Mouse (Mus musculus): ENCODE results near the gene Ube2o. TPM values are rescaled to one million over a fixed set of nuclear protein-coding genes. Genes with fewer than 3 reads are reported as not detected.
"Not testable (repeated sequence)": the region's sequence is repeated elsewhere in the genome, so short reads cannot be mapped to it uniquely, and the experiment has no call there.

Gene Ube2o
- polyA plus RNA-seq, 1 experiment from 2014 or later: 3.7 TPM

DNA sequence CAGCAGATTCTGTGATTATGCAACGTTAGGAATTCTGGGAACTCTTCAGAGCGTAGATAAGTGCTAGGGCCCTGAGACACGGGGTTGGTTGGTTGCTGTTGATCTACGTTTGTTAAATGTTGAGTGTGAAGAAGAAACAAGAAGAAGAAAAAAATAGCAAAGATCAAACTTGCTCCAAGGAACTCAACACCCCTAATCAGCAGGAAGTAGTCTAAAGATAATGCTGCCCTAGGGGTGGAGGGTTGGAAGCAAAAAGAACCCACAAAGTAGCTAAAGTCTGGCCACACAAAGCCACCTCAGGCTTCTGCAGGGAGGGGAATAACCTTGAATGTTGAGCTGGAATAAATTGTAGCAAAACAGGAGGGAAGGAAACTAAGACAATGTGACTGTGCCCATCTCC lies 83.9 kb downstream of the Ube2o start:
- Histone ChIP-seq H3K9me3 (ENCODE audit: control insufficient read depth, low read length) (0 out of 2 replicates have a peak, but pooled peaks cover 2% of the 10 kb centered on the region), H3K9ac (ENCODE audit: low read depth, low read length) (no peak overlapping the region)
- WGBS: 86% methylated on average over 4 of the region's 4 CpGs

DNA sequence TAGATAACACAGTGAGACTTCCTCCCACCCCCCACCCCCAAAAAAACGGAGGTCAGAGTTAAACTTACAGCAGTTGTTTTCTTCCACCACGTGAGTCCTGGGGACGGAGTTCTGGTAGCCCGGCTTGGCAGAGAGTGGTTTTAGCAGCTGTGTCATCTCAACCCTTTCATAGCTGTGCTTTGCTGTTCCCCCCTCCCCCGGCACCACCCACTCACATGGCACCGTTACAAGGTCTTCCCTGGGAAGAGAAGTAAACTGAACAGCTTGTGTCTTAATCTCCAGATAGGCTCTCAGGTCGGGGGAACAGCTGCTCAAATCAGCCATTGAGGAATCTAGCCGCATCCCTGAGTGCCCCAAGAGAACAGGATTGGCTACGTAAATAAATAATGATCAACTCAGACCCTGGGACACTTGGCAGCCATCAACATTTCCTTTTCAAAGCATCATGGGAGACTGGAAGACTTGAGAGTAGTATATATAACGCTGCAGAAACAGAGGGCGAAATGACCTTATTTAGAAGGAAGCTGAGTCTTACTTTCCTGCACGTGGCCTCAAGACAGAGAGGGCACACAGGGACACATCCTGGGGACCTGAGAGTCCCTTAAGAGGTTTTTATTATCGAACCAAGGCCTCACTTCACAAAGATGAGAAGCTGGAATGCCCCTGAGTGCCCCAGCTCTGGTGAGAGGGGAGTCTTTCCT lies 86.6 kb downstream of the Ube2o start:
- no peaks in the 10 kb centered on the region for H3K27me3 ChIP-seq (replicated peaks; ENCODE audit: control insufficient read depth, insufficient read depth, low read length)
- peaks cover 23% of the 10 kb centered on the region for H3K4me1 ChIP-seq (ENCODE audit: control insufficient read depth, insufficient read depth, low read length)
- no peak overlapping the region for H3K4me3 ChIP-seq (ENCODE audit: low read length)
- 37% methylated on average over 13 of the region's 13 CpGs for WGBS
- H3K36me3 ChIP-seq (ENCODE audit: control insufficient read depth, insufficient read depth, low read length): no peaks in the 10 kb centered on the region
- no peak overlapping the region for H3K4me2 ChIP-seq (ENCODE audit: low read depth, low read length)
- peak; percentile 34 for ATAC-seq
- H3K9me3 ChIP-seq (ENCODE audit: control insufficient read depth, low read length): 0 out of 2 replicates have a peak, but pooled peaks cover 2% of the 10 kb centered on the region
- H3K27ac ChIP-seq (ENCODE audit: low read length): peak overlapping the region; percentile 94
- H3K9ac ChIP-seq (ENCODE audit: low read depth, low read length): peak overlapping the region; percentile 35; the same call in 1 of the 2 replicates

More for the DNA sequence above, 83.9 kb downstream of the Ube2o start:
- no peak overlapping the region for H3K4me3 ChIP-seq (ENCODE audit: low read length)
- H3K27ac ChIP-seq (ENCODE audit: low read length): no peak overlapping the region
- no peak for ATAC-seq
- no peaks in the 10 kb centered on the region for H3K27me3 ChIP-seq (replicated peaks; ENCODE audit: control insufficient read depth, insufficient read depth, low read length)
- no peak overlapping the region for H3K4me2 ChIP-seq (ENCODE audit: low read depth, low read length)
- H3K36me3 ChIP-seq (ENCODE audit: control insufficient read depth, insufficient read depth, low read length): no peaks in the 10 kb centered on the region
- H3K4me1 ChIP-seq (ENCODE audit: control insufficient read depth, insufficient read depth, low read length): peaks cover 13% of the 10 kb centered on the region

DNA sequence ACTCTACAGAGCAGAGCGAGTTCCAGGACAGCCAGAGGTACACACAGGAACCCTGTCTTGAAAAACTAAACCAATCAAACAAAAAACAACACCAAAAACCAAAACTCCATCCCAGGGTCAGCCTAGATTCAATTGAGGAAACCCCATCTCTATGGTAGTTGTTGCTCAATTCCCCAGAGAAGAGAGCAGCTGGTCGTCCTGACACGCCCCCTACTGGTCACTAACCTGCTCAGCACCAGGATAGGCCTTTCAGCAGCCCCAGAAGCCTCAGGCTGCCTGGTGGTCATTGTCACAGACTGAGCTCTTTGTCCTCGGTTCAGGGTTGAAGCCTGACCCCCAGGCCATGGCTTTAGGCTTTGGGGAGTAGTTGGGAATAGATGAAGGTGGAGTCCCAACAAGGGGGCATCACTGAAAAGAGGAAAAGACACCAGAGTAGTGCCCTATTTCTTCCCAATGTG lies 87.4 kb downstream of the Ube2o start, which contains the start of gene Prpsap1:
Prpsap1 (minus strand) TSS at position 408 of the 458 bp plus-strand sequence.
- H3K4me3 ChIP-seq (ENCODE audit: low read length): no peak within 1 kb of the TSS
- H3K9me3 ChIP-seq (ENCODE audit: control insufficient read depth, low read length): 0 out of 2 replicates have a peak, but pooled peaks cover 2% of the 10 kb centered on the region
- H3K27me3 ChIP-seq (replicated peaks; ENCODE audit: control insufficient read depth, insufficient read depth, low read length): no peaks in the 10 kb centered on the region
- peak within 1 kb of the TSS; percentile 16; the same call in 1 of the 2 replicates for H3K4me2 ChIP-seq (ENCODE audit: low read depth, low read length)
- ATAC-seq: no peak
- 28% methylated on average over 4 of the region's 4 CpGs for WGBS
- peak within 1 kb of the TSS; percentile 94 for H3K27ac ChIP-seq (ENCODE audit: low read length)
- peak within 1 kb of the TSS; percentile 35; the same call in 1 of the 2 replicates for H3K9ac ChIP-seq (ENCODE audit: low read depth, low read length)
- H3K4me1 ChIP-seq (ENCODE audit: control insufficient read depth, insufficient read depth, low read length): peaks cover 24% of the 10 kb centered on the region
- no peaks in the 10 kb centered on the region for H3K36me3 ChIP-seq (ENCODE audit: control insufficient read depth, insufficient read depth, low read length)

DNA sequence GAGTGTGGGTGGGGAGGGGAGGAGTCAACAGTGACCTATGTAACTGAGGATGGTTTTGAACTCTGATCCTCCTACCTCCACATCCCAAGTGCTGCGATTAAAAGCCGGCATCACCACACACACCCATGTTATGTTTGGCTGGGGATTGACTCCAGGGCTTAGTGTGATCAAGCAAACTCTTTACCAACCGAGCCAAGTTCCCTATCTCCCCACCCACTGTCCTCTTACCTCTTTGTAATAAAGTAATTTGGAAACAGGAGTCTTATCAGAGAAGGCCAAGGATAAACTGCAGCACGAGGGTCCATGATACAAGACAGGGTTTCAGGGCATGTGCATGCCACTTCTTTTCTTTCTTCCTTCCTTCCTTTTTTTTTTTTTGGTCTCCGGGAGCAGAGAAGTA lies 88.1 kb downstream of the Ube2o start:
- no peak overlapping the region for H3K9ac ChIP-seq (ENCODE audit: low read depth, low read length)
- H3K27ac ChIP-seq (ENCODE audit: low read length): peak overlapping the region; percentile 94
- H3K4me2 ChIP-seq (ENCODE audit: low read depth, low read length): peak overlapping the region; percentile 16; the same call in 1 of the 2 replicates
- no peaks in the 10 kb centered on the region for H3K36me3 ChIP-seq (ENCODE audit: control insufficient read depth, insufficient read depth, low read length)
- no peak for ATAC-seq
- peaks cover 26% of the 10 kb centered on the region for H3K4me1 ChIP-seq (ENCODE audit: control insufficient read depth, insufficient read depth, low read length)
- no peak overlapping the region for H3K4me3 ChIP-seq (ENCODE audit: low read length)
- H3K9me3 ChIP-seq (ENCODE audit: control insufficient read depth, low read length): 0 out of 2 replicates have a peak, but pooled peaks cover 2% of the 10 kb centered on the region
- no peaks in the 10 kb centered on the region for H3K27me3 ChIP-seq (replicated peaks; ENCODE audit: control insufficient read depth, insufficient read depth, low read length)
- 69% methylated on average over 5 of the region's 5 CpGs for WGBS

DNA sequence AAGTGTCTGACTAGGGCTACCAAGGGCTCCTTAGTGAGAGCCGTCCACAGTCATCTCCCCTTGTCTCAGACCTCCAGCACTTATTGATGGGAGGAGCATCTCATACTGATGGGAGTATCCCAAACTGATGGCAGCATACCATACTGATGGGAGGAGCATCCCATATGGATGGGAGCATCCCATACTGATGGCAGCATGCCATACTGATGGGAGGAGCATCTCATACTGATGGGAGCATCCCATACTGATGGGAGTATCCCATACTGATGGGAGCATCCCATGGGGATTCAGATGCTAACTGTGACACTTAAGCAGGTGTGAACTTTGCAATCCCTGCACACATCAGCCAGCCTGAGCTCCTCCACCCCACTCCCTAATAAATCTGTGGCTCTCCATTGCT lies 88.7 kb downstream of the Ube2o start:
- not testable (repeated sequence) for H3K27me3 ChIP-seq (replicated peaks; ENCODE audit: control insufficient read depth, insufficient read depth, low read length); H3K36me3 ChIP-seq (ENCODE audit: control insufficient read depth, insufficient read depth, low read length); ATAC-seq; H3K4me3 ChIP-seq (ENCODE audit: low read length); H3K4me2 ChIP-seq (ENCODE audit: low read depth, low read length); H3K9me3 ChIP-seq (ENCODE audit: control insufficient read depth, low read length); H3K9ac ChIP-seq (ENCODE audit: low read depth, low read length); H3K27ac ChIP-seq (ENCODE audit: low read length)
- H3K4me1 ChIP-seq (ENCODE audit: control insufficient read depth, insufficient read depth, low read length): peaks cover 26% of the 10 kb centered on the region
- WGBS: 92% methylated on average over 1 of the region's 1 CpGs

DNA sequence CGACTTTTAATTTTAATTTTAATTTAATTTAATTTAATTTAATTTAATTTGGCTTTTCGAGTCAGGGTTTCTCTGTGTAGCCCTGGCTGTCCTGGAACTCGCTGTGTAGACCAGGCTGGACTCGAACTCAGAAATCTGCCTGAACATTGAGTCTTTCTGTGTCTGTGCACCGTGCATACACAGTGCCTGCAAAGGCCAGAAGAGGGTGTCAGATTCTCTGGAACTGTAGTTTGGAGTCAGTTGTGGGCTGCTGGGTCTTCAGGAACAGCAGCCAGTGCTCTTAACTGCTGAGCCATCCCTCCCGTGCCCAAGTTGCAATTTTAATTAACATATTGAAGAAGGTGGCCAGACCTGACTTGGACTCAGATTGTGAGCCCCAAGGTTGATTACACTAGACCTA lies 89.9 kb downstream of the Ube2o start:
- no peaks in the 10 kb centered on the region for H3K27me3 ChIP-seq (replicated peaks; ENCODE audit: control insufficient read depth, insufficient read depth, low read length)
- H3K9ac ChIP-seq (ENCODE audit: low read depth, low read length): no peak overlapping the region
- H3K4me1 ChIP-seq (ENCODE audit: control insufficient read depth, insufficient read depth, low read length): peaks cover 26% of the 10 kb centered on the region
- ATAC-seq: no peak
- no peak overlapping the region for H3K4me3 ChIP-seq (ENCODE audit: low read length)
- peak overlapping the region; percentile 93 for H3K27ac ChIP-seq (ENCODE audit: low read length)
- 56% methylated on average over 6 of the region's 6 CpGs for WGBS
- no peaks in the 10 kb centered on the region for H3K9me3 ChIP-seq (ENCODE audit: control insufficient read depth, low read length)
- H3K36me3 ChIP-seq (ENCODE audit: control insufficient read depth, insufficient read depth, low read length): peaks cover 1% of the 10 kb centered on the region; the same call in 1 of the 2 replicates
- peak overlapping the region; percentile 59; the same call in 1 of the 2 replicates for H3K4me2 ChIP-seq (ENCODE audit: low read depth, low read length)

DNA sequence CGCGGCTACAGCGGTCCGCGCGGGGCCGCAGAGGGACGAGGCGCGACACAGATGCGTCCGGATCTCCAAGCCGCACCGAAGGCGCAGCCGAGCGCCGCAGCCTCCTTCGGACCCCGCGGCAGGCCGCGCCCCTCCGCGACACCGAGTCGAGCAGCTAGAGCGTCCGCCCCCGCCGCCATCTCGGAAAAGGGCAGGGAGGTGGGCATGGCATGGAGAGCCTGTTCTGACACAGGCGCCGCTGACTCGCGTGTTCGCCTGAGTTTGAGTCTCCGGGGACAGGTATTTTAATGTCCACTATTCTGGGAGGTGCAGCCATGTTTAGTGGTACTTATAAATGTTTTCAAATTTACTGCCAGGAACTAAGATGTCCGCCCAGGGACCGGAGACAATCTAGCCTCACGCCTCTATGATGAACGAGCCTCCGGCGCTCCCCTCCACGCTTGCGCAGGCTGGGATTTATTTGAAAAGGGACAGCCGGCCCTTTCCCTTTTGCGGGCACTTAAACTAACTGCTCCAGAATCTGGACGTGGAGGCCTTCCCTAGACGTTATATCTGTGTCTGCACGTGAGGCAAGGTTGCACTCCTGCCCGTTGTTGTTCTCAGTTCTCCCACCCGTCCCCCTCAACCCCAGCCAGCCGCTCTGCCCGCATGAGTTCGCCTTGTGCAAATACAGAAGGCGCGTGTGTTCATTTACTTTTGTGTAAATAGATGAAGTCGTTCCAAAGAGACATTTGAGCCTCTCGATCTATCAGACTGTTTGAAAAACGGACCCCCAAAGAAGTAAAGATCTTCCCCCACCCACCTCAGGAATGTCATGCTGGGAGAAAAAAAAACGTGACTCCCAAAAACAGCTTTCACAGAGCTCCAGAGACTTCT lies 90.8 kb downstream of the Ube2o start:
- Histone ChIP-seq H3K27me3 (replicated peaks; ENCODE audit: control insufficient read depth, insufficient read depth, low read length) (no peaks in the 10 kb centered on the region), H3K4me3 (ENCODE audit: low read length) (peak overlapping the region; percentile 90), H3K4me1 (ENCODE audit: control insufficient read depth, insufficient read depth, low read length) (peaks cover 26% of the 10 kb centered on the region), H3K27ac (ENCODE audit: low read length) (peak overlapping the region; percentile 93), H3K9ac (ENCODE audit: low read depth, low read length) (peak overlapping the region; percentile 97), H3K9me3 (ENCODE audit: control insufficient read depth, low read length) (no peaks in the 10 kb centered on the region), H3K4me2 (ENCODE audit: low read depth, low read length) (peak overlapping the region; percentile 59), H3K36me3 (ENCODE audit: control insufficient read depth, insufficient read depth, low read length) (peaks cover 5% of the 10 kb centered on the region; the same call in 1 of the 2 replicates)
- WGBS: under 1% methylated on average over 62 of the region's 62 CpGs
- ATAC-seq: peak; percentile 87

DNA sequence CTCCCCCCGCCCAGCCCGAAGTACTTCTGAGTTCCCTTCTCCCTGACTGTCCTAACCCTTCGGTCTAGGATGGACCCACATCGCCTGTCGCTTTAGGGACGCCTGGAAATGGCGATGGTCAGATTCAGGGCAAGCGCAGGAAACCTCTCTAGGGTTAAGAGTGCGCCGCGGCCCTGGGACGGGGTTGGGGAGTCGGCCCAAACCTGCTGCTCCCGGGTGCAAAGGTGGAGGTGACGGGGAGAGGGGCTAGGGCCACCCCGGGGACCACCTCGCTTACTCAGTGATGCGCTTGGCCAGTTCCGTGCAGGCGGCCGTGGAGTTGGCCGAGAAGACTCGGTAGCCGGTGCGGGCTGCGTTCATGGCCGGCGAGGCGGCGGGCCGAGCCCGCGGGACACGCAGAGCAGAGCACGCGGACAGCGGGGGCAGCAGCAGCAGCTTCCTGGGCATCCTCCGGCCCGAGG lies 91.4 kb downstream of the Ube2o start:
- Histone ChIP-seq H3K4me3 (ENCODE audit: low read length) (peak overlapping the region; percentile 90), H3K9me3 (ENCODE audit: control insufficient read depth, low read length) (no peaks in the 10 kb centered on the region), H3K27ac (ENCODE audit: low read length) (peak overlapping the region; percentile 93), H3K4me2 (ENCODE audit: low read depth, low read length) (peak overlapping the region; percentile 59), H3K36me3 (ENCODE audit: control insufficient read depth, insufficient read depth, low read length) (peaks cover 9% of the 10 kb centered on the region; the same call in 1 of the 2 replicates), H3K9ac (ENCODE audit: low read depth, low read length) (peak overlapping the region; percentile 97), H3K27me3 (replicated peaks; ENCODE audit: control insufficient read depth, insufficient read depth, low read length) (no peaks in the 10 kb centered on the region), H3K4me1 (ENCODE audit: control insufficient read depth, insufficient read depth, low read length) (peaks cover 20% of the 10 kb centered on the region)
- under 1% methylated on average over 39 of the region's 39 CpGs for WGBS
- peak; percentile 28 for ATAC-seq

Measured in intestine, embryonic 16.5 days (tissue).